In genomic region chr7:132419378-132420255, GRCm38 (mm10) we compare ENCODE assay signal across 19 mouse cellular contexts.
"Had no signal": no experiment of that assay in that cellular context is flagged by ENCODE, and none has a peak within 500 bp of the region (broad histone marks: within the 10 kb centered on the region; RNA-seq: fewer than 3 reads in every experiment).

No protein-coding gene starts in this region.

- H3K9me3 ChIP-seq: liver, embryonic 12.5 days; lung, embryonic 15.5 days; midbrain, embryonic 10.5 days; midbrain, embryonic 12.5 days; neural tube, embryonic 13.5 days; neural tube, embryonic 15.5 days had no signal

- H3K27me3 ChIP-seq: liver, embryonic 12.5 days; lung, embryonic 15.5 days; midbrain, embryonic 12.5 days; neural tube, embryonic 13.5 days; neural tube, embryonic 15.5 days had no signal

- H3K4me1 ChIP-seq: liver, embryonic 12.5 days; lung, embryonic 15.5 days; midbrain, embryonic 10.5 days; midbrain, embryonic 12.5 days had no signal

- DNase-seq: lung, postnatal 4 days; midbrain, embryonic 14.5 days; retina, postnatal 1 day; right cerebral cortex, adult 18-20 months; right cerebral cortex, postnatal 25 days; right cerebral cortex, postnatal 4 days; spleen, adult 18-20 months; thymus, adult 18-20 months; thymus, postnatal 25 days; thymus, postnatal 4 days had no signal

- H3K4me3 ChIP-seq: liver, embryonic 12.5 days; lung, embryonic 15.5 days; midbrain, embryonic 10.5 days; midbrain, embryonic 12.5 days; myocyte; neural tube, embryonic 13.5 days; neural tube, embryonic 15.5 days had no signal

- H3K36me3 ChIP-seq: liver, embryonic 12.5 days; lung, embryonic 15.5 days; midbrain, embryonic 10.5 days; midbrain, embryonic 12.5 days; neural tube, embryonic 13.5 days; neural tube, embryonic 15.5 days had no signal

- ATAC-seq: liver, embryonic 12.5 days; midbrain, embryonic 16.5 days had no signal

- H3K4me2 ChIP-seq: liver, embryonic 12.5 days; lung, embryonic 15.5 days; midbrain, embryonic 12.5 days; neural tube, embryonic 13.5 days; neural tube, embryonic 15.5 days had no signal

- H3K27ac ChIP-seq: liver, embryonic 12.5 days; liver, embryonic 14.5 days; lung, embryonic 15.5 days; midbrain, embryonic 10.5 days; midbrain, embryonic 12.5 days; neural tube, embryonic 13.5 days; neural tube, embryonic 15.5 days had no signal

- H3K9ac ChIP-seq: liver, embryonic 12.5 days; liver, embryonic 14.5 days; lung, embryonic 15.5 days; midbrain, embryonic 12.5 days; neural tube, embryonic 13.5 days; neural tube, embryonic 15.5 days had no signal
